ENCODE assay signal across 8 mouse cellular contexts in genomic region chr5:66151301-66152188, GRCm38 (mm10). TPM values are rescaled to one million over a fixed set of nuclear protein-coding genes. Genes with fewer than 3 reads are reported as not detected.
DNase-seq lines count a peak whose midpoint lies in the region; ATAC-seq and TF ChIP-seq lines count a peak whose summit lies in the region.

No protein-coding gene starts in this region.

- H3K9me3 ChIP-seq in hindbrain, embryonic 14.5 days (ENCODE audit: control insufficient read depth, low read length), result no peaks in the 10 kb centered on the region

- peaks cover 19% of the 10 kb centered on the region; the same call in 1 of the 2 replicates for H3K79me2 ChIP-seq in liver, adult 2 months (ENCODE audit: control insufficient read depth, insufficient read depth, low read length)

- no peaks in the 10 kb centered on the region for H3K36me3 ChIP-seq in hindbrain, embryonic 14.5 days (replicated peaks; ENCODE audit: control insufficient read depth, insufficient read depth)
- no peaks in the 10 kb centered on the region for H3K36me3 ChIP-seq in liver, adult 2 months (ENCODE audit: control insufficient read depth, insufficient read depth, low read length)

- peaks cover 63% of the 10 kb centered on the region for H3K27me3 ChIP-seq in hindbrain, embryonic 14.5 days (ENCODE audit: control insufficient read depth, insufficient read depth, low read length)
- H3K27me3 ChIP-seq in liver, adult 2 months (ENCODE audit: control insufficient read depth, insufficient read depth, low read length), result no peaks in the 10 kb centered on the region

- no peak for TF ChIP-seq POLR2A in embryonic fibroblast, embryonic 13.5 days (IDR thresholded peaks at IDR 0.05; ENCODE audit: low read depth, low read length)
- TF ChIP-seq POLR2A in liver, adult 2 months (IDR thresholded peaks at IDR 0.05; ENCODE audit: extremely low read depth, insufficient read depth, low read length), result no peak

- H3K4me3 ChIP-seq in embryonic fibroblast, embryonic 13.5 days (ENCODE audit: insufficient read depth, low read length), result peak overlapping the region; percentile 65
- peak overlapping the region; percentile 34 for H3K4me3 ChIP-seq in hindbrain, embryonic 14.5 days (replicated peaks; ENCODE audit: low read length)
- peak overlapping the region; percentile 70 for H3K4me3 ChIP-seq in liver, adult 2 months (ENCODE audit: insufficient read depth, low read depth, low read length)

- H3K27ac ChIP-seq in embryonic fibroblast, embryonic 13.5 days (ENCODE audit: insufficient read depth, low read length), result no peak overlapping the region
- no peak overlapping the region for H3K27ac ChIP-seq in hindbrain, embryonic 14.5 days
- H3K27ac ChIP-seq in liver, adult 2 months (replicated peaks; ENCODE audit: insufficient read depth, low read depth, low read length), result peak overlapping the region; percentile 99

- 7% methylated on average over 37 of the region's 37 CpGs for whole genome bisulfite sequencing in hindbrain, embryonic 14.5 days
- 13% methylated on average over 37 of the region's 37 CpGs for WGBS in liver, adult 2 months

- peak; percentile 18 to 65 for DNase-seq in urinary bladder, adult 18-20 months (ENCODE audit: low spot score in 2 of 2)
- DNase-seq in urinary bladder, postnatal 10 days (ENCODE audit: low spot score), result no peak
- no peak for DNase-seq in hindbrain, embryonic 14.5 days (ENCODE audit: low spot score)
- peak; percentile 66 for DNase-seq in liver, adult 2 months (ENCODE audit: extremely low read depth, low read depth, low spot score)
- peak; percentile 63 for DNase-seq in naive thymus-derived CD4-positive, alpha-beta T cell, adult 2 months (ENCODE audit: low read depth)
- peak; percentile 26 for DNase-seq in testis, postnatal 14 days (ENCODE audit: low spot score)
- DNase-seq in right cerebral cortex, postnatal 25 days, result no peak

- no peaks in the 10 kb centered on the region for H3K4me1 ChIP-seq in embryonic fibroblast, embryonic 13.5 days (ENCODE audit: control insufficient read depth, insufficient read depth, low read length)
- H3K4me1 ChIP-seq in hindbrain, embryonic 14.5 days (replicated peaks; ENCODE audit: control insufficient read depth, insufficient read depth, low read length), result peaks cover 11% of the 10 kb centered on the region; the same call in 1 of the 2 replicates
- H3K4me1 ChIP-seq in liver, adult 2 months (ENCODE audit: control insufficient read depth, insufficient read depth, low read length), result peaks cover 23% of the 10 kb centered on the region

- ATAC-seq in hindbrain, embryonic 14.5 days (ENCODE audit: low FRiP score), result peak; percentile 31; the same call in 1 of the 2 replicates

- TF ChIP-seq CTCF in embryonic fibroblast, embryonic 13.5 days (IDR thresholded peaks at IDR 0.05; ENCODE audit: borderline replicate concordance, insufficient read depth, low read length), result no peak
- TF ChIP-seq CTCF in liver, adult 2 months (IDR thresholded peaks at IDR 0.05; ENCODE audit: low read depth, low read length), result no peak

- H3K9ac ChIP-seq in hindbrain, embryonic 14.5 days, result peak overlapping the region; percentile 52
- H3K9ac ChIP-seq in liver, adult 2 months (ENCODE audit: low read depth, low read length), result peak overlapping the region; percentile 88

- H3K4me2 ChIP-seq in hindbrain, embryonic 14.5 days (replicated peaks), result peak overlapping the region; percentile 70

RNA-seq across cellular contexts. Expression of gene Rbm47, which starts 21.4 kb away (rescaled TPM):
- polyA plus RNA-seq in embryonic fibroblast, embryonic 13.5 days (2011; ENCODE audit: insufficient read length, low read depth, missing spikeins), result 1.1 and 1.2 TPM in 2 replicates
- 4.7 and 7.3 TPM in 2 replicates for polyA plus RNA-seq in hindbrain, embryonic 14.5 days (2014; fragmentation: Nextera tagmentation; extraction: Ambion mirVana)
- 63.5 and 81.8 TPM in 2 replicates for total RNA-seq in liver, adult 2 months (2014; rRNA removed)
- 47.4 and 58.7 TPM in 2 replicates for polyA plus RNA-seq in liver, adult 2 months (2012; rRNA removed)

Comparison
In these comparisons a context has a peak if more than half of its experiments do, and no peak if none do; other contexts are left out.
1. DNase-seq: peak in urinary bladder, adult 18-20 months (2 of 2), liver, adult 2 months (single experiment), naive thymus-derived CD4-positive, alpha-beta T cell, adult 2 months (single experiment) and testis, postnatal 14 days (single experiment); none in urinary bladder, postnatal 10 days (single experiment), hindbrain, embryonic 14.5 days (single experiment) and right cerebral cortex, postnatal 25 days (single experiment).
2. Peak in every context shown above with its lines, with median percentiles within 50 percentile points of each other: H3K4me3 ChIP-seq.